Mouse (Mus musculus) stomach, embryonic 14.5 days (tissue): ENCODE data around the gene Rab3c. TPM values are rescaled to one million over a fixed set of nuclear protein-coding genes. Genes with fewer than 3 reads are reported as not detected.
A peak's percentile ranks its signal among the peaks of the same experiment; 100 is the strongest.

Experiments
- ATAC-seq: fragments of 200-750 bp; cut with Nextera tagmentation; 2 replicates; pipeline ENCODE4 v1.8.0; 2017; ENCODE audit warnings: low read depth, moderate TSS enrichment; ENCODE audit not compliant: insufficient number of reproducible peaks, insufficient read depth, low FRiP score
- H3K27ac ChIP-seq: fragments of 300-500 bp; sonication (generic); 2 replicates; pipeline ENCODE4 v1.5.1; 2014; ENCODE audit warnings: mild to moderate bottlenecking, low read length, moderate library complexity, mixed read lengths
- H3K27me3 ChIP-seq: fragments of 300-500 bp; sonication (generic); 2 replicates; pipeline ENCODE4 v1.6.1; 2014; ENCODE audit warnings: low read length, control low read depth, mixed read lengths; ENCODE audit not compliant: control insufficient read depth, insufficient read depth
- H3K36me3 ChIP-seq: fragments of 300-500 bp; sonication (generic); 2 replicates; pipeline ENCODE4 v1.6.1; 2014; ENCODE audit warnings: mild to moderate bottlenecking, control low read depth, low read length, moderate library complexity, mixed read lengths; ENCODE audit not compliant: control insufficient read depth, insufficient read depth
- H3K4me1 ChIP-seq: fragments of 300-500 bp; sonication (generic); 2 replicates; pipeline ENCODE4 v1.6.1; 2014; ENCODE audit warnings: low read length, control low read depth, mixed read lengths; ENCODE audit not compliant: control insufficient read depth, insufficient read depth
- H3K4me2 ChIP-seq: fragments of 300-500 bp; sonication (generic); replicated peaks from 2 replicates; pipeline ENCODE4 v1.6.1; 2014; ENCODE audit warnings: low read depth, low read length, control low read depth
- H3K4me3 ChIP-seq: fragments of 300-500 bp; sonication (generic); 2 replicates; pipeline ENCODE4 v1.5.1; 2014; ENCODE audit warnings: low read depth, low read length, control low read depth
- H3K9ac ChIP-seq: fragments of 300-500 bp; sonication (generic); replicated peaks from 2 replicates; pipeline ENCODE4 v1.6.1; 2014; ENCODE audit warnings: low read depth, mild to moderate bottlenecking, control low read depth, low read length, moderate library complexity, mixed read lengths
- H3K9me3 ChIP-seq: fragments of 300-500 bp; sonication (generic); 2 replicates; pipeline ENCODE4 v1.6.1; 2016; ENCODE audit warnings: low read depth, low read length, control low read depth; ENCODE audit not compliant: control insufficient read depth
- WGBS: fragments of 180-500 bp; shearing (Covaris S2); extraction: QIAGEN DNeasy Blood & Tissue Kit; methylation state at CpG from one replicate; pipeline ENCODE4 v1.1.7; 2014; 5-methylcytosine and 5-hydroxymethylcytosine counted together
- polyA plus RNA-seq: library from polyadenylated mRNA; unstranded; fragments of >200 nt; fragmentation: Nextera tagmentation; extraction: Ambion mirVana; gene quantifications from 2 replicates; pipeline ENCODE4 v1.2.1, GENCODE M21; 2014

Rab3c gene
- polyA plus RNA-seq: 5.4 and 5.8 TPM in 2 replicates

DNA sequence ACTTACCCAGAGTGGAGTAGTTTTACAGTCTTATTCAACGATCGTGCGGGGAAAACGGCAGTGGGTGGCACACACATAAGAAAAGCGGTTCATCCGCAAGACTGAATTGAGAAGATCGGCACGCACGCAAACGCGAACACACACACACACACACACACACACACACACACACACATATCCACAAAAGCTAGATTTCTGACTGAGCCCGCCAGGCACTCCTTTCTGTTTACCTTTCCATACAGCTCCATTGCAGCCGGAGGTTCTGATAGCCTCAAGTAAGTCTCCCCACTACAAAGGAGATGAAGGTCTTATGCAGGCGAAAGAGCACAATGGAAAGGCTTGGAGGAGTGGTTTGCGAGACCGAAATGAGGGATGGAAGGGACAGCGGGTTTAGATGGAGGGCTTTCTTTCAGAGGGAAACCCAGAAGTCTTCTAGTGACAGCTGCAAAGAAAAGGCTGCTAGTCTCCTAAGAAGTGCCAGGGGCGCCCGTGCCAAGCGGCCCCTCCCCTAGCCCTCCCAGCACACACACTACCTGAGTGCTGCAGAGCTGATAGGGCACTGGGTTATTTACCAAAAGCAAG lies at the start of gene Rab3c:
Rab3c (minus strand) TSS at position 434 of the 582 bp plus-strand sequence.
- H3K9ac ChIP-seq: no peak within 1 kb of the TSS
- no peaks in the 10 kb centered on the region for H3K27me3 ChIP-seq
- no peaks in the 10 kb centered on the region for H3K9me3 ChIP-seq
- H3K36me3 ChIP-seq: no peaks in the 10 kb centered on the region
- H3K4me2 ChIP-seq: peak within 1 kb of the TSS; percentile 75
- peak within 1 kb of the TSS; percentile 35 for H3K4me3 ChIP-seq
- no peak within 1 kb of the TSS for H3K27ac ChIP-seq
- no peaks in the 10 kb centered on the region for H3K4me1 ChIP-seq
- peak; percentile 59 for ATAC-seq
- WGBS: 2% methylated on average over 20 of the region's 20 CpGs

DNA sequence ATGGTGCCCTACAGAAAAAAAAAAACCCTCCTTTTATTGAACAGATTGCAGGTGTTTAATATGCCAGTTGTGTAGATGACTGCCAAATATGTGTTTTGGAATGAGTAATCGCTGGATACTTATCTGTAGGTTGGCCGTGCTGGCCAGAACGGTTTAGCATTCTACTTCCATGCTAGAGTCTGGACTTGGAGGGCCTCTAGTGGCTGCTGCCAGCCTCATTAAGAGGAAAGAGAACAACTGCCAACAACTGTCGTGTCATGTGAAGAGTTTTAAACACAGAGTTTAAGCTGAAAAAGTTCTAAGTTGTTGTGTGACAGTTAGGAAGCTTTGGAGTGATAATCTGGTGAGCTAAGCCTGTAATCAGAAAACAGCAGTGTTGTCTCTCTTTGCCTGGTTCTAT lies 38.0 kb upstream of the Rab3c start:
- no peaks in the 10 kb centered on the region for H3K4me1 ChIP-seq
- WGBS: 52% methylated on average over 4 of the region's 4 CpGs
- no peaks in the 10 kb centered on the region for H3K9me3 ChIP-seq
- H3K36me3 ChIP-seq: no peaks in the 10 kb centered on the region
- H3K4me3 ChIP-seq: no peak overlapping the region
- no peak overlapping the region for H3K9ac ChIP-seq
- no peak overlapping the region for H3K4me2 ChIP-seq
- no peak overlapping the region for H3K27ac ChIP-seq
- H3K27me3 ChIP-seq: no peaks in the 10 kb centered on the region
- ATAC-seq: no peak

DNA sequence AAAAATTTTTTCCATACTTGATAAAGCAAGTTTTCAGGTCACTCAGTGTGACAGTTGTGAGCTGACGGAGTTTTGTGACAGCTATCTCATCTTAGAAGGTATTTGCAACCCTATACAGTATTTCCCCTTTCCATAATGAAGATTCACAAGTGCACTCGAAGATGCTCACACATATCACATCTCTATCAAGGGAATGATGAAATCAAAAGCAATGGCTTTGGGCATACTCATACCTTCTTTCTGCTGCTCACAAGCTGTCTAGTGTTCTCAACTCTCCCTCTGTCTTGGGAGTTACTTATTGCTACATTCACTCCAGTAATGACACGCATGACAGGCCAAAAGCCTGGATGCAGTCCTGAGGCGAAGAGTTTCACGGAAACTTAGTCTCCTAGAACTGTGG lies 26.4 kb upstream of the Rab3c start:
- ATAC-seq: no peak
- Histone ChIP-seq H3K27ac (no peak overlapping the region), H3K27me3 (no peaks in the 10 kb centered on the region), H3K9me3 (no peaks in the 10 kb centered on the region), H3K4me1 (no peaks in the 10 kb centered on the region), H3K36me3 (no peaks in the 10 kb centered on the region), H3K4me3 (no peak overlapping the region), H3K4me2 (no peak overlapping the region), H3K9ac (no peak overlapping the region)
- WGBS: 87% methylated on average over 5 of the region's 5 CpGs

DNA sequence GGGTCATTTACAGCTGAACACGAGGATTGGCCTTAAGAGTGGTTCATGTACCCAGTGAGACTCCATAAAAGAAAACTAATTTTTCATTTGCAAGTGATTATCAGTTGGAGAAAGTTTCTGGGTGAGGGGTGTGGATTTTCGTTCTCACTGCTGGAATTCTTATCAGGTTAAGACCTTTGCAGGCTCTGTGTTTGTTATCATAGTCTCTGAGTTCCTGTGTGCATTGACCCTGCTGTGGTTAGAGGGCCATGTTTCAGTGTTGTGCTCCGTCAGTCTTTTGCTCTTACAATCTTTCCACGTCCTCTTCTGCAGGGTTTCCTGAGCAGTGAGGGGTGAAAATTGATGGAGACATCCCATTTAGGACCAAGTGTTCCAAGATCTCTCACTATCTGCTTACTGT lies 16.3 kb upstream of the Rab3c start:
- WGBS: 47% methylated on average over 4 of the region's 4 CpGs
- no peak overlapping the region for H3K27ac ChIP-seq
- H3K4me2 ChIP-seq: no peak overlapping the region

DNA sequence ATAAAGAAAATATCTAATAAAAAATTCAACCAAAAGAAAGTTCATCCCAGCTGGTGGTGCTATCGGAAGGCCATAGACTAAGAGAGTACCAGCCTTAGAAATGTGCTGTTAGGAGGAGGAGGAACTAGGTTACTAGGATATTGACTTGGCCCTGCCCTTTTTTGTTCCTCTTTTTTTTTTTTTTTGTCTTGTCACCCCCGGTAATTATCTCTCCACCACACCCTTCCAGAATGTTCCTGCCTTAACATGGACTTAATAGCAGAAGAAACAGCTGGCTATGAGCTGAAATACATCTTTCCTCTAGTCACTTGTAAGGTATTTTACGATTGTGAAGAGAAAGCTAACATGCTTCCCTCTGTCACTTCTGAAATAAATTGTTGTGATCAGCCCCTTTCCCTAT lies 7.7 kb upstream of the Rab3c start:
- ATAC-seq: no peak
- H3K27me3 ChIP-seq: no peaks in the 10 kb centered on the region
- no peak overlapping the region for H3K4me2 ChIP-seq
- no peak overlapping the region for H3K27ac ChIP-seq
- H3K4me3 ChIP-seq: no peak overlapping the region
- no peak overlapping the region for H3K9ac ChIP-seq
- no peaks in the 10 kb centered on the region for H3K36me3 ChIP-seq
- no peaks in the 10 kb centered on the region for H3K4me1 ChIP-seq
- WGBS: 77% methylated on average over 3 of the region's 3 CpGs
- no peaks in the 10 kb centered on the region for H3K9me3 ChIP-seq

More for the DNA sequence above, 16.3 kb upstream of the Rab3c start:
- Histone ChIP-seq H3K4me1 (no peaks in the 10 kb centered on the region), H3K9me3 (no peaks in the 10 kb centered on the region), H3K4me3 (no peak overlapping the region), H3K36me3 (no peaks in the 10 kb centered on the region), H3K9ac (no peak overlapping the region), H3K27me3 (no peaks in the 10 kb centered on the region)
- no peak for ATAC-seq

DNA sequence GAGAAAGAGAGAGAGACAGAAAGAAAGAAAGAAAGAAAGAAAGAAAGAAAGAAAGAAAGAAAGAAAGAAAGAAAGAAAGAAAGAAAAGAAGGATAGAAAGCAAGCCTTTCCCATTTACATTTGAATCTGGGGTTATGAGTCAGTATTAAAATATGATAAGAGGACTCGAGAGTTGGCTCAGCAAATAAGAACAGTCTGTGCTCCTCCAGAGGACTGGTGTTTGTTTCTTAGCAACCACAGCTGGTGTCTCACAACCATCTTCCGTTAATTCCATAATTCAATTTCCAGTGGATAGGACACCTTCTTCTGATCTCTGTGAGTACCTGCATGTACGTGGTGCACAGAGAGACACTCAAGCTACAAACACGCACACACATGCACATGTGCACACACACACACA lies 3.0 kb upstream of the Rab3c start:
- Histone ChIP-seq H3K4me1 (no peaks in the 10 kb centered on the region), H3K9ac (no peak overlapping the region), H3K4me2 (no peak overlapping the region), H3K36me3 (no peaks in the 10 kb centered on the region), H3K4me3 (no peak overlapping the region), H3K27me3 (no peaks in the 10 kb centered on the region), H3K9me3 (no peaks in the 10 kb centered on the region), H3K27ac (no peak overlapping the region)
- 70% methylated on average over 4 of the region's 4 CpGs for WGBS
- ATAC-seq: no peak

DNA sequence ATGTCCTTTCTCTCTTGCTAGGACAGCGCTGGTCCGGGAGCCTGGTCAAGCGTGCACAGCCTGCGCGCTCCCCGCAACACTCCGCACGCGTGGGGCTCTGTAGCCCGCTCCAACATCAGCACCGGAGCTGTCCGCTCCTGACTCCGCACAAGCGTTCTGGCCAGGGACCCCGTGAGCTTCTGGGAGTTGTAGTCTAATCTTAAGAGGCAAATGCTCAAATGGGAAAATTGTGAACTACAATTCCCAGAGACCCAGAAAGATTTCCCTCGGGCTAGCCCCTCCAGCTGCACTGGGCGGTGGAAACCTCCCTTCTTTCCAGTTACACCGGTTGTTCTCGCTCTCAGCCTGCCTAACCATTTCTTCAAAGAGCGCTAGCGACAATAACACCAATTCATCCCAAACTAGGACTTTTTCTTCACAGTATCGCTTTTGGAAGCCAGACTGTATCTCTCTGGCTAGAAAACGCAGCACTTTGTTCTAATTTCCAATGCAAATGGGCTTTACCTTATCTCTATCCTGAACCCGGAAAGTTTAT lies 701 bp downstream of the Rab3c start:
- peak overlapping the region; percentile 35 for H3K4me3 ChIP-seq
- WGBS: under 1% methylated on average over 24 of the region's 24 CpGs
- no peak overlapping the region for H3K27ac ChIP-seq
- no peaks in the 10 kb centered on the region for H3K36me3 ChIP-seq
- peak; percentile 96 for ATAC-seq
- no peaks in the 10 kb centered on the region for H3K4me1 ChIP-seq
- H3K9me3 ChIP-seq: no peaks in the 10 kb centered on the region
- no peaks in the 10 kb centered on the region for H3K27me3 ChIP-seq
- H3K4me2 ChIP-seq: peak overlapping the region; percentile 75
- H3K9ac ChIP-seq: no peak overlapping the region

DNA sequence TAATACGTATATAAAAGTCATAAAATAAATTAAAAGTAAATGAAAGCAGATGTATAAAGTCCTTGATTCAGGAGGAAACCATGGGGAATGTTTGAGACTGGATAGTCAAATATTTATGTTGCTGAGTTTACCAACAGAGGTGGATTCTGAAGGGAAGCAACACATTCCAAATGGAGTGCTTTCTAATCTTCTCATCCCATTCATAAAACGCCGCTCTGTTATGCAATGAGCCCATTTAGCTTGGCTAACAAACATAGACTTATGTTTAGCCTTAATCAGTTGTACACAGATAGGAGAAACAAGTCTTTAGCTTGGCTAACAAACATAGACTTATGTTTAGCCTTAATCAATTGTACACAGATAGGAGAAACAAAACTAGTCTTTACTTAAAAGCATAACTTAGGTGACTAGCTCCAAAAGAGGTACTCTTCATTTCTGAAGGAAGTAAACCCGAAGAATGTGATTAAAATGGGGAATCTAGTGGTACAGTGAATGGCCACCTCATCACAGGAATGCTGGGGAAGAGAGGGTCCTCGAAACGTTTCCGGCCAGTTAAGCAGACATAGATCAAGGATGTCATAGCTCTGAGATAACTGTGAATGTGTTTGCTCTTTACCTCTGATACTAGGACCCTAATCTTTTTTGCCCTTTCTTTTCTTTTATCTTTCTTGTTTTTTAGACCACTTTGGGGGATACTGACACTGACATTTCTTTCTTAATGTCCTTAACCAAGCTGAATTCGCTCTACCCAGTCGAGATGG lies 1.6 kb downstream of the Rab3c start:
- Histone ChIP-seq H3K4me2 (peak overlapping the region; percentile 75; the same call in 1 of the 2 replicates), H3K9ac (no peak overlapping the region), H3K9me3 (no peaks in the 10 kb centered on the region), H3K36me3 (no peaks in the 10 kb centered on the region), H3K4me1 (no peaks in the 10 kb centered on the region), H3K4me3 (no peak overlapping the region; the same call in 1 of the 2 replicates), H3K27ac (no peak overlapping the region), H3K27me3 (no peaks in the 10 kb centered on the region)
- ATAC-seq: no peak
- 55% methylated on average over 9 of the region's 9 CpGs for WGBS
